Mouse (Mus musculus) liver, adult (tissue): Measurements from ENCODE around the gene Atp5d.

ENCODE experiments used
- GATA4 ChIP-seq: IDR thresholded peaks from 2 replicates; pipeline ENCODE4 v1.6.1; 2014; ENCODE audit warnings: mild to moderate bottlenecking, low read length; ENCODE audit not compliant: insufficient replicate concordance

Gene Atp5d

DNA sequence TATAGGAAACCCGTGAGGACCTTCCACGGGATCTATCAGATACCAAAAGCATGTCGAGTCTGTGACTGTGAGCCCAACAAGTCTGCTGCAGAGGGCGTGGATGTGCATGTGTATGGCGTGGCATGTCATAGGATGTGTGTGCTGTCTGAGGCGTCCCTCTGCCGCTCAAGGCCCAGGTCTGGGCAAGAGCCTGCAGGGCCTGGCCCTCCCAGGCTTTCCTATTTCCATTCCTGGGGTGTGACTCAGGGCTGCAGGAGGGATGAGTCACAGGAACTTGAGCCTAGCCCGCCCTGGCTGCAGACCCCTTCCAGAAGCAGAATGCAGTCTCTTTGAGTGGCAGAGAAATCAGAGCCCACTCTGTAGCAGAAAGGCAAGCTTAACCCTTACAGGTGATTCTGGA lies 25.3 kb downstream of the Atp5d start:
- TF ChIP-seq GATA4, result no peak

DNA sequence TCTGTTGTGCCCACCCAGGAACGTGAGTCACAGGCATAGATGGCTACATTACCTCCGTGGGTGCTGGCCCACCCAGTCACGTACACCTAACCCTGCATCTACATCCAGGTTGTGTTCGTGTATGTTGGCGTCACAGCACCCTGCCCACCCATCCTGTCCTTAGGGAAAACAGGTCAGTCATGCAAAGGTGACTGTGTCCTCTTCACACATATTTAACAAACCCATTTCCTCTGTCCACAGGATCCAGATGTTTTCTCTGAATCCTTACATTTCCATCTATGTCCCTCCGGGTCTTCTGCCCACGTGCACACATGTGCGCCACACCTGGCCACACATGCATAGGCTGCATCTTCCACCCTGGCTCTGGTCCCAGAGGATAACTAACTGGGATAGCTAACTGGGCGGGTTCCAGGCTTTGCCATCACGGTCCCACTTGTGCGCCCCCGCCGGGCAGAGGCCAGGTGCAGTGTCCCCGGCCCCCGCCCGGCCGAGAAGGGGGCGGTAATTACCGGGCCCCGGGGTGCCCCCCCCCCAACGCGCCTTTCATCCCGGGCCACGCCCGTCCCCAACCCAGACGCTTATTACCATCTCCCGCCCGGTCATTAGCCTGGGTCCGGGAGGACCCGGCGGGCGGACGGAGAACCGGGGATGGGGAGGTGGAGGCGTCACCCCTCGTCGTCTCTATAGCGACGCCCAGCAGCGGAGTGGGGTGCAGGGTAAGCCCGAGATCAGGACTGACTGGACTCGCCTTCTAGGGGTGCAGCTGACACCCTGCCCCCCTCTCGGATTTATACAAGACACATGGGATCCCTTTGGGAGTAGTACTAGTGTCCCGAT lies 25.9 kb downstream of the Atp5d start:
- TF ChIP-seq GATA4, result no peak

DNA sequence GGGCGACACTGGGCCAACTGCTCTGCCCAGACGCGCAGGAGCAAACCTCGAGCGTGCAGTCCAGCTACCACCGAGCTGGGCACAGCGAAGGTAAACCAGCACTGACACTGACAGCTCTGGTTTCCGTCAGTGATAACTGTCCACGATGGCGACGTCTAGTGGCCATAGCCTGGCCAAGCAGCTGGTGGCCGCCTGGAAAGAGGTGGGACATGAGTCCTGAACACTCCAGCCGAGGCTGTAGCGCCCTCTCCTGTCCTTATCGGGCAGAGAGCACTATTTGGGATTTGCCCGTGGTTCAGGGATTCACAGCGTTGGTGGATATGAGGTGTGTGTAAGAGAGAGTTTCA lies 26.5 kb downstream of the Atp5d start:
- peak; percentile 86; the same call in 1 of the 2 replicates for TF ChIP-seq GATA4

DNA sequence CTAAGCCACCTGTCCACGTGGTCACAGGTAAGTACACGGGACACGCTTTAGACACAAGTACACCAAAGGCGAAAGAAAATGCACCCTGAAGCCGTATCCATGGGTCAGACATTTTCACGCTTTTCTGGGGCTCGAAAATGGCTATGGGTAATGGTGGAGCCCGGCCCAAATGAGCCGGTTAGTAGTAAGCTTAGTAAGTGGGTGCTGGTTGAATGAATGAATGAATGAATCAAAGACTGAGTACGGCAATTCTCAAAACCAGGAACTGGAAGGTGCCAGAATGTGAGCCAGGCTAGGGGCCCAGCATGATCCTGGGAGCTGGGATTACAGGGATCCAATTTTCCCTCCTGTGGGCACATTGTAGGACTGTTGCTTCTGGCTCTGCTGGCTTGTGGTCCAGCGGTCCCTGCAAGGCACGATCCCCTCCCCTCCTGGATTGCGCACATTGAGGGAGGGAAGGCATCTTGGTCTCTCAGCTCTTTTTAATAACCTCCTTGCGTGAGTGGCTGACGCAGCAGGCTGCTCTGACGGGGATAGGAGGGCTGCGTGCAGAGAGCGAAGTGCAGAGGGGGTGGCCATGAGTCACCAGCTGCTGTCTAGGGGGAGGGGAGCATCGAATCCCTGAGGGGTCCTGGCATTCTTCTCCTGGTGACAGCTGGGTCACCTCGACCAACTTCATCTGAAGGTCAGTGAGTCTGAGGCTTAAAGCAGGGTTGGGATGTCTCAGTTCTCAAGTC lies 27.1 kb downstream of the Atp5d start, which contains the start of gene Cirbp:
Cirbp (plus strand) TSS at position 594 of the 737 bp plus-strand sequence.
- no peak for TF ChIP-seq GATA4

DNA sequence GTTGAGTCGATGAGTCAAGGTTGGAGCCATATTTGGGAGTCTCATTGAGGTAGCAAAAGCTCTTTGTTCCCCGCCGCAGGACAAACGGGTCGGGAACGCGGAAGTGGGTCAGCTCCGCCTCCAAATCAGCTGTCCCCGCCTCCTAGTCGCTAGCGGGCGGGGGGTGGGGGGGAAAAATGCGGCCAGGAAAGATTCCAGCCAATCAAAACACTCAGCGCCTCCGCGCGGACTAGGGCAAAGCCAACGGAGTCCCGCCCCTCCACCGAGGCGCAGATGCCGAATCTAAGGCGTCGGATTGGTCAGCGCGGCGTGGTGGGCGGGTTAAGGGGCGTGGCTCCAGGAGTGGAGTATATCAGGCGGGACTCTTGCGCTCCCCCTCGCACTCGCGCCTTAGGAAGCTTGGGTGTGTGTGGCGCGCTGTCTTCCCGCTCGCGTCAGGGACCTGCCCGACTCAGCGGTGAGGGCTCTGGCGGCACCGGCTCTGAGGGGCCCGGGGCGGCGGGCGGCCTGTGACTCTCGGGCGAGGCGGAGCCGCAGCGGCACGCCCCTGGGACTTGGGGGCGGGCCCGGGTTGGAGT lies 29.1 kb downstream of the Atp5d start:
- TF ChIP-seq GATA4, result peak; percentile 41; the same call in 1 of the 2 replicates

DNA sequence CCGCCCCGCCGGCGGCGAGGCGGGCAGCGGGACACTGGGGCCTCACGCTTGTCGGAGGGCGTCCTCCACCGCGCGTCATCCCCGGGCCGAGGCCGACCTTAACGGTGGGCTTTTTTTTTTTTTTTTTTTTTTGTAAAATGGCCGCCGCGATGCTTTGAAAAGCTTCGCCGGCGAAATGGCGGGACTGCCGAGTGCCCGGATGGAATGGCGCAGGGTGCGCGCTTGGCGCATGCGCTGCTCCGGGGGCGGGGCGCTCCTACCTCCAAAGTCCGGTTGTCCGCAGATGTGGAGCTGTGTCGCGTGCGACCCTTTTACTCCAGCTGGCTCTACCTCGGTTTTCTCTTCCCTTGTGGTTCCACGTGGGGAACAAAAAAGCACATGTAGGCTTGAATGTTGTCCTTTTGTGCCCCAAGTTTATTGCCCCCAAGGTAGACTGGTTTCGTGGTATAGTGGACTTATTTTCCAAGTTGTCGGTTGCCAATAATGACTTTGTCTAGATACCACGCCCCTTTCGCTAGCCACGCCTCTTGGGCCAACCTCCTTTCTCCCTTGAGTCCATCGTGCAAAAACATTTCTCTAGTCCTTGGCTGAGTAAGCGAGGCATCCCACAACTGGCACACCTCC lies 29.7 kb downstream of the Atp5d start:
- TF ChIP-seq GATA4, result no peak

DNA sequence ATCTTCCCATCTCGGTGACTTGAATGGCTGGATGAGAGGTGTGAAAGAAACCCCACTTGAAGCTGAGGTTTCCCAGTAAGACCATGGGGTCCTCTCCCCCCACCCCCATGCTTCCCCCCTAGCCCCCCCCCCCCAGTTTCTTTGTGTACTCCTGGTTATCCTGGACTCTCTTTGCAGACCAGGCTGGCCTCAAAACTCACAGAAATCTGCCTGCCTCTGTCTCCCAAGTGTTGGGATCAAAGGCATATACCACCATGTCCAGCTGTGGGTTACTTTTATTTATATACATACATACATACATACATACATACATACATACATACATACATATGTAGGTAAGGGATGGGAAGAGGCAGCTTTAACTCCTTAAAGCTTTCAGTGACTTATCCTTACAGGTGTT lies 30.6 kb downstream of the Atp5d start:
- no peak for TF ChIP-seq GATA4

DNA sequence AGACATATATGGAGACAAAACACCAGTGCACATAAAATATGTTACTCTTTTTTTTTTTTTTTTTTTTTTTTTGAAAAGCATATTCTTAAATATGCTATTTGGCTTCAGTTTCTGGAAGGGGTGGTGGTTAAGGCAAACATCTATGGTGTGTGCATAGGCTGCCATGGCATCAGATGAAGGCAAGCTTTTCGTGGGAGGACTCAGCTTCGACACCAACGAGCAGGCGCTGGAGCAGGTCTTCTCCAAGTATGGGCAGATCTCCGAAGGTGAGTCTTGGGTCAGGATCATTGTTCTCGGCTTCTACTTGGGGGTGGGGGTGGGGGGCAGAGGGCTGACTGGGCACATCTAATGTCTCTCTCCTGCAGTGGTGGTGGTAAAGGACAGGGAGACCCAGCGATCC lies 31.2 kb downstream of the Atp5d start:
- TF ChIP-seq GATA4, result no peak

DNA sequence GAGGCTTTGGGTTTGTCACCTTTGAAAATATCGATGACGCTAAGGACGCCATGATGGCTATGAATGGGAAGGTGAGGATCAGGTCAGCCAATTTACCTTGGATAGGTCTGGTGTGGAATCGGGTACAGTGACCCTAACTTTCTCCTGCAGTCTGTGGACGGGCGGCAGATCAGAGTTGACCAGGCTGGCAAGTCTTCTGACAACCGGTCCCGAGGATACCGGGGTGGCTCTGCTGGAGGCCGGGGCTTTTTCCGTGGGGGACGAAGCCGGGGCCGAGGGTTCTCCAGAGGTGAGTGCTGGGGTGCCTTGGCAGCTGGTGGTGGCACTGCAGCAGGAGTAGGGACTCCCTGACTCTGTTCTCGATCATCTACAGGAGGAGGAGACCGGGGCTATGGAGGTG lies 31.6 kb downstream of the Atp5d start:
- TF ChIP-seq GATA4, result no peak

DNA sequence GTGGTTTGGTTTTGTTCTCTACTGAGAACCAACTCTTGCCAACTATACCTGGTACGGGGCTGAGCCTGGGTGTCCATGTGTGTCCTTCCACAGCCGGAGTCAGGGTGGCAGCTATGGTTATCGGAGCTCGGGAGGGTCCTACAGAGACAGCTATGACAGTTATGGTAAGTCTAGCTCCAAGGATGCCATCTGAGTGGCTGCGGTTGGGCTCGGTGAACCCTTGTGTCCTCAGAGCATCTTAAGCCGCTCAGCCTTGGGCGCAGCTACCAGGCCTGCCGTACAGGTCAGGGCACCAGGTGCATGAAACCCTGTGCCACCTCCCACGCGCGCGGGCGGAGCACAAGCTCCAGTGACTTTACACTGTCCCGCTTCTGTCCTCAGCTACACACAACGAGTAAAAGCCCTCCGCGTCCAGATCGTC lies 32.2 kb downstream of the Atp5d start:
- TF ChIP-seq GATA4, result no peak

DNA sequence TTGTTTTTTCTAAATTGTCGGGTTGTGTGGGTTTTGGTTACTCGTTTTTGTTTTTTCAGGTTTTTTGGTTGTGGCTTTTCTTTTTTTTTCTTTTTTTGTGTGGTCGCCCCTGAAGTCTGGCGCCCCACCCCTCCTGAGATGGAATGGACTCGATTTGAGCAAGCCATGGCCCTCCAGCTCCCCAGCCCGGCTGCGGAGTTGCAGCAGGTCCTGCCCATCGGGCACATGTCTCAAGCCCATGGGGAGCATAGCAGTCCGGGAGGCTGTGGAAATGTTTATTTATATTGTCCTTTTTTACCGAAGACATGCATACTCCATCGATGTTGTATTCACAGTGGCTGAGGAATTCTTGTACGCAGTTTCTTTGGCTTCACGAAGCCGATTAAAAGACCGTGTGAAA lies 32.8 kb downstream of the Atp5d start:
- TF ChIP-seq GATA4, result no peak

DNA sequence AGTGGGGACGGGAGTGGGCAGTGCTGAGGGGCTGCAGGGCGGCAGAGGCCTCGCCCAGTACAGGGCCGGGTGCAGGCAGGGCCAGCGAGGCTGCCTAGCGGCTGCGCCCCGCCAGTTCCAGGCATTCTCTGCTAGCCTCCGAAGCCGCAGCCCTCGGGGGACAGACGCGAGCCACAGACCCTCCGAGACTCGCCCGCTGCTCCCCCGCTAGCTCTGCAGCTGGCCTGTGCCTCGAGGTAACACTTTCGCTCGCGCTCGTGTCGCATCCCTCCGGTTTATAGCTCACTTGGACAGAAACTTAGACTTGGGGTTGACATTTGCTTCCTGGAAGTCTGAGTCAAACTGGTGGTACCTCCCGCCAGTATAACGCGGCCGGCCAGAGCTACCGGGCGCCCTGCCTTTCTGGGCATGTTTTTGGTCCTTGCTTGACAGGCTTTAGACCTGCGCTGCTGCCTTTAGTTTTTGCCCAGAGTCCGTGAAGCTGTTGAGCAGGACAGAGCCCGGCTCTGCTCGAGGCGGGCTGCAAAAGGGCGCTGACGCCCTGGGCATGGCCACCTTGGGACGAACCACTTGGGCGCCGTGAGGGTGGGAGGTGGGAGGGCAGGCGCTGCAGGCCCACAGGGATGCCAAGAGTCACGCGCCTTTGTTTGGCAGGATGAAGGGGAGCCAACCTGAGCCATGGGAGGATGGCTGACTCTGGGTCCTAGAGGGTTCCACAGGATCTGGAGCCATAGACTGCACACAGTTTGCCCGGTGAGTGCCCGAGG lies 33.5 kb downstream of the Atp5d start:
- TF ChIP-seq GATA4, result no peak

DNA sequence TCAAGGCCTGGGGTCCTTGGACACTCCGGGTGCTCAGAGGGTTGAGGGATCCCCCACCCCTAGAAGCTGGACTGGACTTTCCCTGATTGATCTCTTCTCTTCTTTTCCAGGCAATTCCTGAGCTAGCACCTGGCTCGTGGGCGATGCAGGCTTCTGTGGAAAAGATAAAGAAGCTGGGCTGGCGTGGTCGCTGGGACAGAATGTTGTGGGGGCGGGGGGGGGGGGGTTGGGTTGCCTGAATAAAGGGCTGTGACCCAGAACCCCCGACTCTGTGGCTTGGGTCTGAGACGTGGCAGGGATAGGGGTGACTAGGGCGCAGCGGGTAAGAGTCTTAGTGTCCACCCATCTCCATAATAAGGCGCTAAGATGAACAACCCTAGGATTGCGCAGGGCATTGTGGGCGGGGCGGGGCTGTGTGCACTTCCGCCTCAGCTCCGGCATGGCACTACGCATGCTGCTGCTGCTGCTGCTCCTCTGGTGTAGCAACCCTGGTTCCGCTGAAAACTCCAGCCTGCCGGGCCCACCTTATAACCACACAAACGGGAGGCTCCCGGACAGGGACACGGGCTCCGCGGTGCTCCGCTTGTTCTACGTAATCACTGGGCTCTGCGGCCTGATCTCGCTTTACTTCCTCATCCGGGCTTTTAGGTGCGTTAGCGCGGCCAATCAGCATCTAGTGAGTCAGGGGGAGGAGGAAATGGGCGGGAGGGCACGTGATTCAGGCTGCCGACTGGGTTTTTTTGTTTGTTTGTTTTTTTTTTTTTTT lies 34.3 kb downstream of the Atp5d start, which contains the start of gene 1600002K03Rik:
1600002K03Rik (plus strand) TSS at position 418 of the 766 bp plus-strand sequence.
- peak; percentile 25; the same call in 1 of the 2 replicates for TF ChIP-seq GATA4

DNA sequence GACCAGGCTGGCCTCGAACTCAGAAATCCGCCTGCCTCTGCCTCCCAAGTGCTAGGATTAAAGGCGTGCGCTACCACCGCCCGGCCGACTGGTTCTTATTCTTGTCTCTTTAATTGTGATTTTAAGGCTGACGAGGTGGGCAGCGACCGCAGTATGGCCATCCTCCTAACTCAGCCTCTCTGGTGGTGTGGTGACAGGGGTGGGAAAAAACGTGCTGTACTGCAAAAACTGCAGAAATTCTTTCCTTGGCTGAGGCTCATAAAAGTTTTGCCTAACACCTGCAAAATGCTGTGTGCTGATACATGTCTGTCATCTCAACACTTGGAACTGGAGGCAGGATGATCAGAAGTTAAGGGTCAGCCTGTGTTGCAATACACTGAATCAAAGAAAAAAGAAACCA lies 34.9 kb downstream of the Atp5d start:
- TF ChIP-seq GATA4, result no peak
